Mouse (Mus musculus) limb, embryonic 11.5 days (tissue): ENCODE data around the gene Wdr63. TPM values are rescaled to one million over a fixed set of nuclear protein-coding genes. Genes with fewer than 3 reads are reported as not detected.

ENCODE experiments used
- ATAC-seq: fragments of 200-750 bp; cut with Nextera tagmentation; 2 replicates; pipeline ENCODE4 v1.8.0; 2017; ENCODE audit warnings: low read depth; ENCODE audit not compliant: insufficient number of reproducible peaks, low FRiP score, low TSS enrichment
- DNase-seq: peaks from one replicate; pipeline ENCODE4 v3.0.0-alpha.2; 2015; ENCODE audit warnings: low spot score
- H3K27ac ChIP-seq: fragments of 300-500 bp; sonication (generic); replicated peaks from 2 replicates; pipeline ENCODE4 v1.5.1; 2014; ENCODE audit warnings: low read depth, mild to moderate bottlenecking, low read length
- H3K27me3 ChIP-seq: fragments of 300-500 bp; sonication (generic); 2 replicates; pipeline ENCODE4 v1.6.1; 2014; ENCODE audit warnings: mild to moderate bottlenecking, low read length, mixed read lengths; ENCODE audit not compliant: control insufficient read depth, insufficient read depth
- H3K36me3 ChIP-seq: fragments of 300-500 bp; sonication (generic); 2 replicates; pipeline ENCODE4 v1.6.1; 2014; ENCODE audit warnings: mild to moderate bottlenecking, low read length, moderate library complexity, mixed read lengths; ENCODE audit not compliant: control insufficient read depth, insufficient read depth
- H3K4me1 ChIP-seq: fragments of 300-500 bp; sonication (generic); 2 replicates; pipeline ENCODE4 v1.6.1; 2014; ENCODE audit warnings: low read length, mixed read lengths; ENCODE audit not compliant: control insufficient read depth, insufficient read depth
- H3K4me2 ChIP-seq: fragments of 300-500 bp; sonication (generic); 2 replicates; pipeline ENCODE4 v1.6.1; 2014; ENCODE audit warnings: low read depth, mild to moderate bottlenecking, moderate library complexity; ENCODE audit not compliant: severe bottlenecking
- H3K4me3 ChIP-seq: fragments of 300-500 bp; sonication (generic); 2 replicates; pipeline ENCODE4 v1.5.1; 2014; ENCODE audit warnings: low read depth, low read length
- H3K9ac ChIP-seq: fragments of 300-500 bp; sonication (generic); 2 replicates; pipeline ENCODE4 v1.6.1; 2014; ENCODE audit warnings: mild to moderate bottlenecking, low read length
- H3K9me3 ChIP-seq: fragments of 300-500 bp; sonication (generic); 2 replicates; pipeline ENCODE4 v1.6.1; 2016; ENCODE audit warnings: low read length; ENCODE audit not compliant: control insufficient read depth
- WGBS: fragments of 180-500 bp; shearing (Covaris S2); extraction: QIAGEN DNeasy Blood & Tissue Kit; methylation state at CpG from one replicate; pipeline ENCODE4 v1.1.7; 2014; 5-methylcytosine and 5-hydroxymethylcytosine counted together
- polyA plus RNA-seq: library from polyadenylated mRNA; unstranded; fragments of >200 nt; fragmentation: Nextera tagmentation; extraction: Ambion mirVana; gene quantifications from 2 replicates; pipeline ENCODE4 v1.2.1, GENCODE M21; 2014

The Wdr63 gene
- polyA plus RNA-seq, 1 experiment from 2014 or later: not detected

GRCm38 (mm10) chr3:146150560-146150959, 42.6 kb upstream of the Wdr63 start:
- peak overlapping the region; percentile 92 for H3K4me2 ChIP-seq
- no peak overlapping the region for H3K9ac ChIP-seq
- no peak overlapping the region for H3K27ac ChIP-seq
- peaks cover 11% of the 10 kb centered on the region for H3K4me1 ChIP-seq
- no peaks in the 10 kb centered on the region for H3K9me3 ChIP-seq
- DNase-seq (peak; percentile 47), ATAC-seq (no peak)
- H3K4me3 ChIP-seq: peak overlapping the region; percentile 40; the same call in 1 of the 2 replicates
- H3K36me3 ChIP-seq: no peaks in the 10 kb centered on the region
- no peaks in the 10 kb centered on the region for H3K27me3 ChIP-seq
- whole genome bisulfite sequencing: 16% methylated on average over 11 of the region's 11 CpGs

DNA sequence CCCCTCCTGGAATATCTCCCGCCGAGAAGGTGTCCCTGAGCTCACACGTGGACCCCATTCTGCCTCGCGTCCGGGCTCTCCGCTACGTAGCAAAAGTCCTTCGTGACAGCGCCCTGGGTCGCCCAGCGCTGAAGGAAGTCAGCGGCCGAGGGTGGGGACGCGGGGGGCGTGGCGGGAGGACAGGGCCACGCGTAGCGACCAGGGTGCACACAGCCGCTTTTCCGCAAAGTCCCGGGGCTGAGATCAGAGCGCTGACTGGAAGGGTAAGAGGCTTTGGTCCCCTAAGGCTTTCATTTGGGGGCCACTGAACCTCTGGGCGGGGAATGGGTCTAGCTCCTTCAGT, 42.1 kb upstream of the Wdr63 start:
- H3K36me3 ChIP-seq: no peaks in the 10 kb centered on the region
- peak; percentile 61 for DNase-seq
- no peaks in the 10 kb centered on the region for H3K27me3 ChIP-seq
- H3K9ac ChIP-seq: peak overlapping the region; percentile 49
- H3K9me3 ChIP-seq: no peaks in the 10 kb centered on the region
- peak; percentile 28; the same call in 1 of the 2 replicates for ATAC-seq
- peaks cover 11% of the 10 kb centered on the region for H3K4me1 ChIP-seq
- 1% methylated on average over 26 of the region's 26 CpGs for WGBS
- no peak overlapping the region for H3K27ac ChIP-seq
- peak overlapping the region; percentile 40 for H3K4me3 ChIP-seq
- peak overlapping the region; percentile 92 for H3K4me2 ChIP-seq

DNA sequence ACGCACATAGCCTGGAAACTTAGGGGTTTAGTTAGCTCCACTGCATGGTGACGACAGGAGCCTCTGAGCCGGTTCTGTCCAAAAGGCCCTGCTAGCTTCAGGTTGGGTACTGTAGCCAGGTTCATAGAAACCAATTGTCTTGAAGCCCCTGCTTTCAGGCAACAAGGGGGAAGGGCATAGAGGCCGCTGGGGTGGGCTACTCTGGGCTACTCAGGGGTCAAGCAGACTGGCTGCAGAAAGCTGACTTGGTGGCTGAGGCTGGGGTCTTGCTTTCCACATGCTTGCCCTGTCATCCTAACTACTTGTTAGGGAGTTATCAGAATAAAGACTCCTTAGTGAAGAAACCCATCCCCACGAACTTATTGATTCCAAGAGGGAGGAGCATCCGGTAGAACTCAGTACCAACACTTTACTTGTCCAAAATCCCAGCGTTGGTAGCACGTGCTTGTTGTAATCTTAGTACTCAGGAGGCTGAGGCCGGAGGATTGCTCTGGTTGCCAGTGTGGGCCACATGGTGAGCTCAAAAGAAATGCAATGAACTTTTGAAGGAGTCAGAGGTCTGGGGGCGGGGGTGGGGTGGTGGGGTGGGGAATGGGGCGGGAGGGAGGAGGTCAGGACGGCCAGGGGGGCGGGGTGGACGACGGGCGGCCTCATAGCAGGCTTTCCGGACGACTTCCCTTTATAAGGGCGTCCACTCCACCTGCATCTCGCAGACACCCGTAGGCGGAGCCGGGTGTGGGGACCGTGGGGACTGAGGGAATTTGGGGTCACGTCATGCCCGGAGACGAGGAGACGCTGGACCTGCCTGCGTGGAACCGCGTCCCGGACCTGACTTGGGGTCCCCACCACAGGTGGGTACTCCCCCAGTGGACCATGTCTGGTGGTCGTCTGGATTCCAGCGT, 41.5 kb upstream of the Wdr63 start, which contains the start of gene Mcoln2:
Mcoln2 (plus strand) TSS at position 678 of the 902 bp plus-strand sequence.
- H3K27me3 ChIP-seq: no peaks in the 10 kb centered on the region
- H3K27ac ChIP-seq: no peak within 1 kb of the TSS
- peak within 1 kb of the TSS; percentile 40 for H3K4me3 ChIP-seq
- no peaks in the 10 kb centered on the region for H3K36me3 ChIP-seq
- DNase-seq (peak; percentile 24), ATAC-seq (peak; percentile 49; the same call in 1 of the 2 replicates)
- no peaks in the 10 kb centered on the region for H3K9me3 ChIP-seq
- peak within 1 kb of the TSS; percentile 92 for H3K4me2 ChIP-seq
- H3K4me1 ChIP-seq: peaks cover 11% of the 10 kb centered on the region
- peak within 1 kb of the TSS; percentile 49 for H3K9ac ChIP-seq
- 10% methylated on average over 33 of the region's 34 CpGs for WGBS

GRCm38 (mm10) chr3:146146131-146146530, 38.2 kb upstream of the Wdr63 start:
- DNase-seq: no peak
- H3K4me1 ChIP-seq: peaks cover 5% of the 10 kb centered on the region; the same call in 1 of the 2 replicates
- no peak overlapping the region for H3K4me2 ChIP-seq
- H3K27ac ChIP-seq: no peak overlapping the region
- no peaks in the 10 kb centered on the region for H3K27me3 ChIP-seq
- WGBS: 77% methylated on average over 5 of the region's 5 CpGs
- H3K9me3 ChIP-seq: no peaks in the 10 kb centered on the region
- no peaks in the 10 kb centered on the region for H3K36me3 ChIP-seq
- no peak for ATAC-seq
- no peak overlapping the region for H3K9ac ChIP-seq
- no peak overlapping the region for H3K4me3 ChIP-seq

DNA sequence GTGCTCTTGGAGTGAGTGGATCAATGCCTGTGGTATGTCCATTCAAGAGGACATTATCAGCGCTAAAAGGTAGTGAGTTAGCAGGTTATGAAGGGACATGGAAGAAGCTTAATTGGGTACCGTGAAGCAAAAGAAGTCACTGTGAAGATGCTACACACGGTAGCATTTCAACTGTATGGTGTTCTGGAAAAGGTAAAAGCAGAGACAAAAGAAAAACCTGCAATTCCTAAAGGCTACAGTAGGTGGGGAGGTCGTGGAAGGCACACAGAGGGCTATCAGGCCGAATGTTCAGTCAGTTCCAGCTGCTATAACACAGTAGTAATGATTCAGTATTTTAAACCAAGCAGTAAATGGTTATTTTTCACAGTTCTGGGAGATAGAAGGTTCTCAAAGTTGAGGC, 37.6 kb upstream of the Wdr63 start:
- Histone ChIP-seq H3K27me3 (no peaks in the 10 kb centered on the region), H3K36me3 (no peaks in the 10 kb centered on the region), H3K4me1 (peaks cover 5% of the 10 kb centered on the region; the same call in 1 of the 2 replicates), H3K9ac (no peak overlapping the region), H3K4me2 (no peak overlapping the region), H3K9me3 (no peaks in the 10 kb centered on the region), H3K27ac (no peak overlapping the region), H3K4me3 (no peak overlapping the region)
- no peak for ATAC-seq
- 58% methylated on average over 5 of the region's 5 CpGs for WGBS
- DNase-seq: no peak

GRCm38 (mm10) chr3:146142523-146142922, 34.6 kb upstream of the Wdr63 start:
- DNase-seq: no peak

GRCm38 (mm10) chr3:146140276-146140675, 32.3 kb upstream of the Wdr63 start:
- H3K36me3 ChIP-seq: no peaks in the 10 kb centered on the region
- H3K4me1 ChIP-seq: no peaks in the 10 kb centered on the region
- H3K4me3 ChIP-seq: no peak overlapping the region
- WGBS: 93% methylated on average over 7 of the region's 7 CpGs
- ATAC-seq (no peak), DNase-seq (no peak)
- H3K9ac ChIP-seq: no peak overlapping the region
- H3K27me3 ChIP-seq: no peaks in the 10 kb centered on the region
- no peak overlapping the region for H3K4me2 ChIP-seq
- H3K27ac ChIP-seq: no peak overlapping the region
- H3K9me3 ChIP-seq: no peaks in the 10 kb centered on the region

More at GRCm38 (mm10) chr3:146142523-146142922, 34.6 kb upstream of the Wdr63 start:
- no peaks in the 10 kb centered on the region for H3K9me3 ChIP-seq
- no peak overlapping the region for H3K4me3 ChIP-seq
- no peak overlapping the region for H3K4me2 ChIP-seq
- H3K27ac ChIP-seq: no peak overlapping the region
- WGBS: 91% methylated on average over 7 of the region's 7 CpGs
- H3K4me1 ChIP-seq: no peaks in the 10 kb centered on the region
- no peak for ATAC-seq
- H3K27me3 ChIP-seq: no peaks in the 10 kb centered on the region
- no peaks in the 10 kb centered on the region for H3K36me3 ChIP-seq
- no peak overlapping the region for H3K9ac ChIP-seq

GRCm38 (mm10) chr3:146136422-146136821, 28.5 kb upstream of the Wdr63 start:
- Histone ChIP-seq H3K9ac (no peak overlapping the region), H3K4me3 (no peak overlapping the region), H3K4me1 (no peaks in the 10 kb centered on the region), H3K27me3 (no peaks in the 10 kb centered on the region), H3K27ac (no peak overlapping the region), H3K4me2 (no peak overlapping the region), H3K9me3 (no peaks in the 10 kb centered on the region), H3K36me3 (no peaks in the 10 kb centered on the region)
- WGBS: 30% methylated on average over 10 of the region's 10 CpGs
- DNase-seq: peak; percentile 42
- ATAC-seq: no peak
